In genomic region chr17:62813461-62813860, GRCm38 (mm10) we compare ENCODE assay signal across 23 mouse cellular contexts.
"Had no signal": no experiment of that assay in that cellular context is flagged by ENCODE, and none has a peak within 500 bp of the region (broad histone marks: within the 10 kb centered on the region; RNA-seq: fewer than 3 reads in every experiment).

No protein-coding gene starts in this region.

- H3K4me3 ChIP-seq: limb, embryonic 12.5 days; limb, embryonic 15.5 days; megakaryocyte, embryonic 14.5 days; midbrain, embryonic 10.5 days; midbrain, embryonic 13.5 days; myocyte; neural tube, embryonic 13.5 days had no signal

- H3K36me3 ChIP-seq: limb, embryonic 12.5 days; limb, embryonic 15.5 days; midbrain, embryonic 10.5 days; midbrain, embryonic 13.5 days; neural tube, embryonic 13.5 days had no signal

- H3K9me3 ChIP-seq: limb, embryonic 12.5 days; limb, embryonic 15.5 days; megakaryocyte, embryonic 14.5 days; midbrain, embryonic 10.5 days; midbrain, embryonic 13.5 days; neural tube, embryonic 13.5 days had no signal

- H3K27me3 ChIP-seq: limb, embryonic 12.5 days; limb, embryonic 15.5 days; megakaryocyte, embryonic 14.5 days; midbrain, embryonic 13.5 days; neural tube, embryonic 13.5 days had no signal

- H3K9ac ChIP-seq: limb, embryonic 12.5 days; limb, embryonic 15.5 days; liver, embryonic 14.5 days; liver, postnatal 0 days; lung, embryonic 14.5 days; midbrain, embryonic 13.5 days; neural tube, embryonic 13.5 days had no signal

- H3K4me1 ChIP-seq: megakaryocyte, embryonic 14.5 days had no signal

- ATAC-seq: liver, postnatal 0 days; lung, postnatal 0 days; midbrain, embryonic 13.5 days; midbrain, embryonic 16.5 days had no signal

- H3K27ac ChIP-seq: limb, embryonic 12.5 days; limb, embryonic 15.5 days; liver, embryonic 14.5 days; midbrain, embryonic 10.5 days; midbrain, embryonic 13.5 days; neural tube, embryonic 13.5 days; stomach, postnatal 0 days had no signal

- DNase-seq: kidney, adult 9 months; kidney, postnatal 14 days; kidney, postnatal 4 days; left cerebral cortex, postnatal 4 days; liver, postnatal 0 days; lung, embryonic 14.5 days; lung, postnatal 36 days; retina, postnatal 1 day; thymus, adult 2 months; thymus, postnatal 14 days; thymus, postnatal 4 days had no signal

- H3K4me2 ChIP-seq: limb, embryonic 12.5 days; limb, embryonic 15.5 days; liver, embryonic 11.5 days; lung, embryonic 14.5 days; midbrain, embryonic 13.5 days; neural tube, embryonic 13.5 days had no signal
